Mouse (Mus musculus): ENCODE measurements around the gene Slc39a11.

Gene Slc39a11

GRCm38 (mm10) chr11:113649353-113650210 lies at the start of gene Slc39a11:
Gene Slc39a11, minus strand, starts transcription at chr11:113650079.
- peak; percentile 67 to 87 for DNase-seq (ENCODE audit: low spot score in 2 of 2)

GRCm38 (mm10) chr11:113699643-113700042 lies 49.8 kb upstream of the Slc39a11 start:
- no peak for DNase-seq (ENCODE audit: low spot score in 2 of 2)

DNA sequence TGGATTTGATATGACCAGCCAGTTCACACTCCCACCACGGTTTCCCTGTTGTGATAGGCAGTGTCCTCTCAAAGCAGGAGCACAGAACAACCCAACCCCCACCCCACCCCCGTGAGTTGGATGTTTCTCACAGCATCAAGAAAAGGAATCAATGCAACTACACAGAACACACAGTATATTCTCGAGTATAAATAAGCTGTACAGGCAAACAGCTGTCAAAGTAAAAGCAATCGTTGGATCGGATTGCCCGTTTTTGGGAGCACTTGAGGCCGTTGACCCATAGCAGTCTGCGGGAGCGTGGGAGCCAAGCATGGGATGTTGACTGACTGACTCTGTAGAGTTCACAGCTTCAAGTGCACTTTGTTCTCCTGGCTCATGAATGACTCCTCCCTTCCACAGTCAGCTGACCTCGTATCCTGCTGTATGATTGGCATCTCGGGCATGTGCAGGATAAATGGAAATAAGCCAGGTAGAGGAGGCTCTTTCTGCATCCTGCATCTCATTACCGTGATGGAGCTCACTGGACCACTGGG lies 48.2 kb upstream of the Slc39a11 start:
- DNase-seq (ENCODE audit: low spot score in 2 of 2) = no peak

- no peak for DNase-seq (ENCODE audit: low spot score in 2 of 2)
Observed at GRCm38 (mm10) chr11:113697571-113697970, 47.7 kb upstream of the Slc39a11 start.

- no peak for DNase-seq (ENCODE audit: low spot score in 2 of 2)
Observed at GRCm38 (mm10) chr11:113691851-113692250, 42.0 kb upstream of the Slc39a11 start.

DNA sequence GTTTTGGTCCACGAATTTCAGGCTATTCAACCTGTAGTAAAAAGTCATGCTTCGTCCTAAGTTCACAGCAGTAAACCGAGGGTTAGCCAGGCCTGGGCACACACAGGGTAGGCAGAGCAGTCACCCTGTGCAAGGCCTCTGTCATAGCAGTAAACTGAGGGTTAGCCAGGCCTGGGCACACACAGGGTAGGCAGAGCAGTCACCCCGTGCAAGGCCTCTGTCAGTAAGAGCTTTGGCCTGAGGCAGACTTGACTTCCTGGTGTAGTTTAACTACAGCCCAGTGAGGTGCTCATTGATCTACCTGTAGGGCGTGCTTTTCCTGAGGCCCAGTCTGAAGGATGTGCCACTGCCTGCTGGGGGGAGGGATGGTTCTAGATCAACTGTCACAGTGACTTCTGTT lies 41.4 kb upstream of the Slc39a11 start:
- peak in 1 of 2 experiments; percentile 29 for DNase-seq (ENCODE audit: low spot score in 2 of 2)

- DNase-seq (ENCODE audit: low spot score in 2 of 2) = no peak
Observed at GRCm38 (mm10) chr11:113690506-113690905, 40.6 kb upstream of the Slc39a11 start.

DNA sequence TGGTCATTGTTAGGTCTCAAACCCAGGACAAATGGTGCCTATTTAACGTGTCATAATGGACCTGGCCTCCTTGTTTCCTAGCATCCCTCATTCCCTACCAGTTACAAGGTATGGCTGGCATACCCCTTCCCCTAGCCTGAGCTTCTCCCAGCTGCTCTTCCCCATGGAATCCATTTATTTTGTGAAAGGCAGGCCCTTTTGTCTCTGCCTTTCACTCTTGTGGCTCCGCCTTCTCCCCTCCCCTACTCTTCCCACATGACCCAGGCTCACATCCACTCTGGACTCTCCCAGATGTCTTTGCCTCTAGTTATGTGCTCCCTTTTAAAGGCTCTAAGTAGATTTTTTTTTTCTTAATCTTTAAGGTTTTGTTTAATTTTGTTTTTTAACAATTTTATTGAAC lies 37.2 kb upstream of the Slc39a11 start:
- no peak for DNase-seq (ENCODE audit: low spot score in 2 of 2)

DNA sequence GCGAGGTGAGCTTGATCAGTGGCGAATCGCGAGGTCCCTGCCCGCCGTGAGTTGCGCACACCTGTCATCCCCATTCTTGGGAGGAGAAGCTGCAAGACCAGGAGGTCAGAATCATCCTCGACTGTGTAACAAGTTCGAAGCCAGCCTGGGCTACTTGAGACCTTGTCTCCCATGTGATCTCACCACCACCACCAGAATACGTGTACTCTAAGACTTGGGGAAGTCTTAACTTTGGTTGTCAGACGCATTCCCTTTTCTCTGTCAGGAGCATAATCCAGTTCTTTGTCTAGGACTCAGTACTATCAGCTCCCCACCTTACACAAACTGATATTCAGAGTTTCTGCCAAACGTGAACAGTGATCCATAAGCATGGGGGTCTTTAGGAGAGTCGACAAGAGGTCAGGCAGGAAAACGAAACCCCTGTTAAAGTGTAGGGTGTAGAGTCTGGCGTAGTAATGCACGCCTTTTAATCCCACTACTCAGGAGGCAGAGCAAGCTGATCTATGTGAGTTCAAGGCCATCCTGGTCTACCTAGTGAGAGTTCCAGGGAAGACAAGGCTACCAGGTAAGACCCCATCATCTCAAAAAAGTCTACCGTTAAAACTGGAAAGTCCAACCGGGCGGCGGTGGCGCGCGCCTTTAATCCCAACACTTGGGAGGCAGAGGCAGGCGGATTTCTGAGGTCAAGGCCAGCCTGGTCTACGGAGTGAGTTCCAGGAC lies 35.0 kb upstream of the Slc39a11 start:
- no peak for DNase-seq (ENCODE audit: low spot score in 2 of 2)

DNA sequence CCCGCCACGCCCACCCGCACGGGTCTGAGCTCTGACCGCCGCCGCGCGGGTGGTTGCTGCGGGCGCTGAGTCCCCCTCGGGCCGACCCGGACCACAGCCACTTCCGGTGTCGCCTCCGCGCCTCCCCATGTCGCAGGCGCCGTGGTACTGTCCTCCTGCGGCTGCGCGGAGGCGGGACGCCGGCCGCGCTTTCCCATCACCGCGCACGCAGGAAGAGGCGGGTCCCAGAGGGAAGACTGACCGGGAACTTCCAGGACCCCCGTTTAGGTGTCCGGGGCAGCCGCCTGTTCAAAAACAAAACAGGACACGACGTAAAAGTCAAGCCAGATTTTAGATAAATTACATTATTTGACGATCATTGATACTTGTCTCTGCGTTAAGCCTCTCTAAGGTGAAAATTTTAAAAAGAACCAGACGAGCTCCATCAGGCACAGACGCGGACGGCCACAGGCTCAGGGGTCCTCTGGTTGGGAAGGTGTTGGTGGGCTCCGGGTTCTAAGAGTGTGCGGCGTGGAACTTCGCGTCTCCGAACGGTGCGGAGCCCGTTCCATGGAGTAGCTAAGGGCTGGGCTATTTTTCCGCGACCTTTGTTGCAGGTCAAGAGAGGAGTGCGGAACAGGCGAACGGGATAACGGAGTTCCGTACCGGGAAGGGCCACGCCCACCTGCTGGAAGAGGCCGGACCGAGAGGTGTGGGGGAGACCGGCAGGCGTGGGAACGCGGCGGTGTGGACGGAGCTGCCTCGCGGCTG lies 34.3 kb upstream of the Slc39a11 start, which contains the start of the genes Fam104a and D11Wsu47e:
Gene Fam104a, minus strand, starts transcription at position 199 of the 750 bp plus-strand sequence.
Gene D11Wsu47e, plus strand, starts transcription at position 456 of the 750 bp plus-strand sequence.
- DNase-seq (ENCODE audit: low spot score in 2 of 2) = peak; percentile 94 to 97

DNA sequence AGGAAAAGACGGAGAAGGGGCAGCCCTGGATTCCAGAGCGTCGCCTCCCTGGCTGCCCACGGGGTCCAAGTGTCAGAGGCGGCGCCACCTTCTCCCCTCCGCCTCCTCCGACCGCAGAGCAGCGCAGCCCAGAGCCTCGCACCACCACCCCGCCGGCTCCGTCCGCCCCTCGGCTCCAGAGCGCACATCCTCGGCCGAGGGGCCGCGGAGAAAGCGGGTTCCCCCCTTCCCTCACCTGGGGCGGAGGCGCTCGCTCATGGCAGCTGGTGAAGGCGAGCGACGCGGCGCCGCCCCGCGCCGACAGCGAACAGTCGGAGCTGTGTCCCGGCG lies 33.7 kb upstream of the Slc39a11 start:
- DNase-seq (ENCODE audit: low spot score in 2 of 2) = no peak

DNA sequence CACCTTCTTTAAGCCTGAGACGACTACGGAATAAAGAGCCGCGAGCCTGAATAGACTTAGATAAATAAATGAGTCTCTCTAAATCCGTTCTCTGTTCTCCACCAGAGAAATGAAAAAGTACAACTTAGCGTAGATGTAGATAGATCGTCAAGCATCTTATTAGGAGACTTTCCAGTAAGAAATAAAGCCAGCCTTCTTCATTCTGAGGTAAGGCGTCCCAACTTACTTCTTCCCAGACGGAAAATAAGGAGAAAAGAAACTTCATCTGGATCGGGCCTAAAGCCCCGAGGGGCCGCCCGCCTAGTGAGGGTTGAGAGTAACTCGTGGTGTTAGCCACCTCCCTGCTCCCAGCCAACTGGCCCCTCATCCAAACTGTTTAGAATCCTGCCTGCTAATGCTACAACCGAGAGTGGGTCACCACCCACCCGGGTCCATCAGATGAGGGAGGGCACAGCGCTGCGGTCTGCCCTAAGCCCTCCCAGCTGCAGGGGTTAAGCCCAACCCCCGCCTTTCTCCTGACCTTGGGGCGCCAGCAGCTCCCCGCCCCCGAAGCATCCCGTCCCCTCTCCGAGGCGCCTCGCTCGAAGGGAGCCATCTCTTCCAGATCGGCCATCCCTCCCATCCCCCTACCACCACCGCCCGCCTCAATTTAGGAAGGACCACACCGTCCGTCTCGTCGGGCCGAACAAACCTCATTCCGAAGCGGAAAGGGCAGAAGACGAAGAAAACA lies 33.2 kb upstream of the Slc39a11 start:
- DNase-seq (ENCODE audit: low spot score in 2 of 2) = peak; percentile 68 to 82

DNA sequence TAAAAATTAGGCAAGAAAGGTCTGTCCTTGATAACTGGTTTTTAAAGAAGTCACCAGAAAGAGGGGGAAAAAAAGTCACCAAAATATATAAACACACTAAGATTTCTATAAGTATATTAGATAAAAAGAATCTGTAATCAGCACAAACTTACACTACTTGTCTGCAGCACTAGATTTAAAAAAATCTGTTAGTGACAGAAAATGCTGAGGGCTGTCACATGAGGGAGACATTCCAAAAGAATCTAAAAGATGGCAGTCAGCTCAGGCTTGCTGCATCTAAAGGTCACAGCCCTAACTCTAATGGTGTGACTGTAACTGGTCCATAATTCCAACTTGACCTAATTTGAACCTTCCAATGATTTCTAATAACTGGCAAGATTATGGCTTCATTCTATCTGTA lies 32.1 kb upstream of the Slc39a11 start:
- DNase-seq (ENCODE audit: low spot score in 2 of 2) = no peak

GRCm38 (mm10) chr11:113680954-113681353 lies 31.1 kb upstream of the Slc39a11 start:
- DNase-seq (ENCODE audit: low spot score in 2 of 2) = peak in 1 of 2 experiments; percentile 55

DNA sequence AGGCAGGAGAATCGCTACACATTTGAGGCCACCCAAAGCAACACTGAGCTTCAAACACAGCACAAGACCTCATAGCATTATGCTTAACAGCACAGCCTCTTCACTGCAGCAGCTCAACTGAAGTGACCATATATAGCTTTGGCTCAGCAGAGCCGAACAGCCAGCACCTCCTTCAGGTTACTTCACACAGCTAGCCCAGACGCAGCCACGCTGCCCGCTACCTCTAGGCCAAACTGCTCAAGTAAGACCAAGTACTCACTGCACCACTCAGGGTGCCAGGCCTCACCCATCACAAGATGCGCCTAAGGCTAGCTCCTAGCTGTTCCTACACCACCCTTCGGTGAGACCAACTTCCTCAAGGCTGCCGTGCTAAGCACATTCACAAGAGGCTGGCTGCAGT lies 28.5 kb upstream of the Slc39a11 start:
- no peak for DNase-seq (ENCODE audit: low spot score in 2 of 2)

GRCm38 (mm10) chr11:113677378-113677777 lies 27.5 kb upstream of the Slc39a11 start:
- DNase-seq (ENCODE audit: low spot score in 2 of 2) = no peak

DNA sequence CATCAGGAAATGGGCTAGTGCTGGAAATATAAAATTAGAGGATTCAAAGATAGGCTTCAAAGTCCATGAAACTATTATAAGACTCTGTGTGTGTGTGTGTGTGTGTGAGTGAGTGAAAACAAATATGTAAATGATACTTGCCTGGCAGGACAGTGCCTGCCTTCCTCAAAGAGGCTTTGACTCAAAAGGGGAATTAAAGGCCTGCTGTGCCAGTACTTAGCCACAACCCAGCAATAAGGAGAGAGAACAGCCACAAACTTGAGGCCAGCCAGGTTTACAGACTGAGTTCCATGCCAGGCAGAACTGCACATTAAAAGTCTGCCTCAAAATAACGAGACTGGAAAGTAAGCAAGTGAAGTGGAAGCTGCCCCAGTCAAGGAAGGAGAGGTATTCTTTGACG lies 27.0 kb upstream of the Slc39a11 start:
- no peak for DNase-seq (ENCODE audit: low spot score in 2 of 2)

- DNase-seq (ENCODE audit: low spot score in 2 of 2) = no peak
Observed at GRCm38 (mm10) chr11:113674595-113674994, 24.7 kb upstream of the Slc39a11 start.

DNA sequence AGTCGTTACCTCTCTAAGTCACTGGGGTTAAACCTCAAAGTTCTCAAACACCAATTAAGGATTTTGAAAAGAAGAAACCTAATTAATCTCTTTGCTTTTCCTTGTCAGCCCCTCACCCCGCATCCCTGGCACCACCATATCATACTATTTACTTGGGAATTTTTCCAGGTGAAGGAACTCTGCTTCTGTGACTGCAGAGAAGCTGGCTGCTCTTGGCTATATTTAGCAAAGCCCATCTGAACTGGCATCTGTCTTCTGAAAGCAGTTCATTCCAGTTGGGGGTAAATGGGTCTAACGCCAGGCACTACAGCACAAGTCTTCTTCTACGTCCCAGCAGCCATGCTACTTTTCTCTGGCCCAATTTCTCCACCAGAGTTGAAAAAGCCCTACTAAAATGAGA lies 23.7 kb upstream of the Slc39a11 start:
- DNase-seq (ENCODE audit: low spot score in 2 of 2) = no peak

- DNase-seq (ENCODE audit: low spot score in 2 of 2) = no peak
Observed at GRCm38 (mm10) chr11:113669711-113670110, 19.8 kb upstream of the Slc39a11 start.

DNA sequence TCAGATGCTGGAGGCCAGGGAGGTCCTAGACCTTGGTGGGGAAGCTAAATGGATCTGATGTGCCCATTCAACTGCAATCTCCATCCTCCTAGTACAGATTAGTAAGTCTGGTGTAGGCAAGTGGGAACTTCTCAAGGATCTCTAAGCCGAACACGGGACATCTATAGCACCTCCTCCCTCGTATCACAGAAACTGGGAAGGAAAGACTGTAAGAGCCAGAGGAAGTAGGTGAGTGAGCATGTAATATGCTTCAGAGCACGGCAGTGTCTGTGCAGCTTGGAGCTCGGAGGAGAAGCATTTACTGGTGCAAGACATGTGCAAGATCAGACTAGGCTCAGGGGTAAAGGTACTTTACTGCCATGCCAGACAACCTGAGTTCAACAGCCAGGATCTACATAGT lies 19.0 kb upstream of the Slc39a11 start:
- DNase-seq (ENCODE audit: low spot score in 2 of 2) = no peak

Data from spleen, postnatal 4 days (tissue).